Comparison of ENCODE assay signal across 8 mouse cellular contexts in genomic region chr12:111809762-111810161, GRCm38 (mm10). TPM values are rescaled to one million over a fixed set of nuclear protein-coding genes. Genes with fewer than 3 reads are reported as not detected.
DNase-seq lines count a peak whose midpoint lies in the region; ATAC-seq lines count a peak whose summit lies in the region.

No protein-coding gene starts in this region.

- peaks cover 5% of the 10 kb centered on the region; the same call in 1 of the 2 replicates for H3K36me3 ChIP-seq in hindbrain, embryonic 11.5 days (ENCODE audit: control insufficient read depth, insufficient read depth, low read length)

- H3K4me1 ChIP-seq in hindbrain, embryonic 11.5 days (replicated peaks; ENCODE audit: control insufficient read depth, insufficient read depth, low read length) = peaks cover 13% of the 10 kb centered on the region

- peak overlapping the region; percentile 31; the same call in 1 of the 2 replicates for H3K27ac ChIP-seq in hindbrain, embryonic 11.5 days (ENCODE audit: low read depth, low read length)

- H3K9me3 ChIP-seq in hindbrain, embryonic 11.5 days (ENCODE audit: control insufficient read depth, low read length) = no peaks in the 10 kb centered on the region

- ATAC-seq in hindbrain, embryonic 11.5 days (ENCODE audit: low FRiP score) = peak; percentile 25; the same call in 1 of the 2 replicates

- no peaks in the 10 kb centered on the region for H3K27me3 ChIP-seq in hindbrain, embryonic 11.5 days (ENCODE audit: control insufficient read depth, insufficient read depth, low read length)

- H3K4me3 ChIP-seq in hindbrain, embryonic 11.5 days (ENCODE audit: low read depth, low read length) = no peak overlapping the region

- H3K9ac ChIP-seq in hindbrain, embryonic 11.5 days (ENCODE audit: low read depth, low read length) = peak overlapping the region; percentile 32; the same call in 1 of the 2 replicates

- H3K4me2 ChIP-seq in hindbrain, embryonic 11.5 days (replicated peaks; ENCODE audit: low read depth, low read length) = no peak overlapping the region

- 4% methylated on average over 9 of the region's 9 CpGs for WGBS in hindbrain, embryonic 11.5 days

- DNase-seq in NIH3T3 (ENCODE audit: low read depth) = peak; percentile 90
- peak; percentile 81 to 84 for DNase-seq in cerebellum, postnatal 14 days
- DNase-seq in frontal cortex, postnatal 14 days (ENCODE audit: low spot score in 2 of 2) = peak; percentile 52 to 57
- DNase-seq in hindbrain, embryonic 11.5 days (ENCODE audit: low spot score) = peak; percentile 75
- peak; percentile 45 to 63 for DNase-seq in layer of hippocampus, postnatal 25 days (ENCODE audit: extremely low spot score in 1 of 2, low spot score in 1 of 2)
- peak; percentile 71 for DNase-seq in lung, postnatal 25 days (ENCODE audit: low spot score)
- peak; percentile 84 for DNase-seq in retina, embryonic 14.5 days (ENCODE audit: low spot score)
- peak; percentile 65 to 71 for DNase-seq in urinary bladder, adult 18-20 months (ENCODE audit: low spot score in 2 of 2)

RNA-seq across cellular contexts. Expression of gene Xrcc3, which starts 3.9 kb away (rescaled TPM):
- polyA plus RNA-seq in hindbrain, embryonic 11.5 days (2014; fragmentation: Nextera tagmentation; extraction: Ambion mirVana) = 8.2 and 9.8 TPM in 2 replicates
- 1 to 10 TPM; 4.2 to 4.6 TPM for total RNA-seq in layer of hippocampus, postnatal 25 days (2021)

RNA-seq across cellular contexts. Expression of gene Zfyve21, which starts 4.2 kb away (rescaled TPM):
- polyA plus RNA-seq in hindbrain, embryonic 11.5 days (2014; fragmentation: Nextera tagmentation; extraction: Ambion mirVana) = 54.2 and 54.7 TPM in 2 replicates
- total RNA-seq in layer of hippocampus, postnatal 25 days (2021) = 10 to 100 TPM; 21.6 to 21.7 TPM

RNA-seq across cellular contexts. Expression of gene Klc1, which starts 51.1 kb away (rescaled TPM):
- polyA plus RNA-seq in hindbrain, embryonic 11.5 days (2014; fragmentation: Nextera tagmentation; extraction: Ambion mirVana) = 345 and 366 TPM in 2 replicates
- 100 to 1,000 TPM; 701 to 727 TPM for total RNA-seq in layer of hippocampus, postnatal 25 days (2021)
